Mouse (Mus musculus) ES-Bruce4 (cell line): ENCODE results near the gene Rps3a1. TPM values are rescaled to one million over a fixed set of nuclear protein-coding genes. Genes with fewer than 3 reads are reported as not detected.
A peak's percentile ranks its signal among the peaks of the same experiment; 100 is the strongest.

Experiments
- H3K27ac ChIP-seq: 2 replicates; pipeline ENCODE4 v1.5.1; 2012; ENCODE audit warnings: low read length, inconsistent platforms; ENCODE audit not compliant: insufficient read depth
- H3K27me3 ChIP-seq: 2 replicates; pipeline ENCODE4 v1.6.1; 2012; ENCODE audit warnings: mild to moderate bottlenecking, low read length, inconsistent platforms; ENCODE audit not compliant: control insufficient read depth, poor library complexity, insufficient read depth, severe bottlenecking
- H3K36me3 ChIP-seq: 2 replicates; pipeline ENCODE4 v1.6.1; 2012; ENCODE audit warnings: inconsistent platforms, mild to moderate bottlenecking, low read length, moderate library complexity; ENCODE audit not compliant: control insufficient read depth, poor library complexity, insufficient read depth, severe bottlenecking
- H3K4me1 ChIP-seq: one replicate; pipeline ENCODE4 v1.8.1; 2011; ENCODE audit warnings: low read length; ENCODE audit not compliant: control insufficient read depth, insufficient read depth
- H3K4me3 ChIP-seq: 2 replicates; pipeline ENCODE4 v1.5.1; 2011; ENCODE audit warnings: low read depth, mild to moderate bottlenecking, low read length
- H3K9ac ChIP-seq: 2 replicates; pipeline ENCODE4 v1.6.1; 2012; ENCODE audit warnings: low read depth, mild to moderate bottlenecking, inconsistent platforms; ENCODE audit not compliant: poor library complexity, severe bottlenecking
- H3K9me3 ChIP-seq: replicated peaks from 2 replicates; pipeline ENCODE4 v1.6.1; 2012; ENCODE audit warnings: mild to moderate bottlenecking, low read length, inconsistent platforms; ENCODE audit not compliant: control insufficient read depth, poor library complexity, insufficient read depth, severe bottlenecking
- CTCF ChIP-seq: IDR thresholded peaks from one replicate; pipeline ENCODE4 v1.8.1; 2011; ENCODE audit warnings: low read depth, low read length
- EP300 ChIP-seq: IDR thresholded peaks from 2 replicates; pipeline ENCODE4 v1.6.1; 2011; ENCODE audit warnings: low read depth, low read length; ENCODE audit not compliant: insufficient read depth
- POLR2A ChIP-seq: IDR thresholded peaks from one replicate; pipeline ENCODE4 v1.8.1; 2011; ENCODE audit warnings: low read length; ENCODE audit not compliant: insufficient read depth
- polyA plus RNA-seq: library from polyadenylated mRNA; stranded (reverse); fragments of >200 nt; gene quantifications from 2 replicates; pipeline ENCODE4 v1.2.4, GENCODE M21; 2011; ENCODE audit warnings: low read depth; ENCODE audit not compliant: missing spikeins, insufficient read depth, insufficient read length

The Rps3a1 gene
- 1,696 and 1,750 TPM in 2 replicates for polyA plus RNA-seq

- Histone ChIP-seq H3K9me3 (no peaks in the 10 kb centered on the region), H3K27me3 (no peaks in the 10 kb centered on the region), H3K27ac (peak within 1 kb of the TSS; percentile 17; the same call in 1 of the 2 replicates), H3K9ac (peak within 1 kb of the TSS; percentile 91), H3K36me3 (peaks cover 42% of the 10 kb centered on the region), H3K4me3 (peak within 1 kb of the TSS; percentile 96), H3K4me1 (no peaks in the 10 kb centered on the region)
- peak; percentile 64; the same call in 1 of the 2 replicates for TF ChIP-seq EP300
- peak; percentile 95 for TF ChIP-seq CTCF
- peak; percentile 46 for TF ChIP-seq POLR2A
Observed at GRCm38 (mm10) chr3:86142263-86142933, at the start of gene Rps3a1. Gene Rps3a1 (minus strand): TSS chr3:86142702.

GRCm38 (mm10) chr3:86187736-86188389 is 45.4 kb upstream of the Rps3a1 start:
- H3K4me1 ChIP-seq, result peaks cover 2% of the 10 kb centered on the region
- H3K27ac ChIP-seq, result no peak overlapping the region
- no peaks in the 10 kb centered on the region for H3K36me3 ChIP-seq
- no peaks in the 10 kb centered on the region for H3K27me3 ChIP-seq
- no peaks in the 10 kb centered on the region for H3K9me3 ChIP-seq
- TF ChIP-seq CTCF, result no peak
- TF ChIP-seq POLR2A, result no peak
- TF ChIP-seq EP300, result no peak
- H3K9ac ChIP-seq, result no peak overlapping the region
- no peak overlapping the region for H3K4me3 ChIP-seq

- no peaks in the 10 kb centered on the region for H3K9me3 ChIP-seq
- TF ChIP-seq CTCF, result no peak
- no peak for TF ChIP-seq EP300
- no peak for TF ChIP-seq POLR2A
- no peaks in the 10 kb centered on the region for H3K27me3 ChIP-seq
- no peaks in the 10 kb centered on the region for H3K36me3 ChIP-seq
- no peak overlapping the region for H3K9ac ChIP-seq
- H3K4me3 ChIP-seq, result no peak overlapping the region
- peaks cover 2% of the 10 kb centered on the region for H3K4me1 ChIP-seq
- no peak overlapping the region for H3K27ac ChIP-seq
Observed at GRCm38 (mm10) chr3:86184546-86184945, 42.0 kb upstream of the Rps3a1 start.

DNA sequence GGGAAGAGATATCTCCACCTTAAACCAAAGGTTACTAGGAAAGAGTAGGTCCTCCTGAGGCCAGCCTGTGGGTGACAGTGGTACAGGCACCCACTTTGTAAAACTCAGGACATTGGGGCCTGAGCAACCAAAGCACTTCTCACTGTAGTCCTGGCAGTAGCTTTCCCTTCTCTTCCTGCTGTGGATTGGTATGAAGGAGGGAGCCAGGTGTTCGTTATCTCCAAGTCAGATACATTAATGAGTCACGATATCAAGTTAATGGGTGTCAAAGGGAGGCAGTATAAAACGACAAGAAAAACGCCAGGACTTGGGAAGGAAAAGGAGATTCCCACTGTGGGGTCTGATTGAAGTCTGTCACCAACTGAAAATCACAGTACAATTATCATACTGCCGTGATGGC is 38.6 kb upstream of the Rps3a1 start:
- H3K9ac ChIP-seq, result no peak overlapping the region
- H3K9me3 ChIP-seq, result no peaks in the 10 kb centered on the region
- no peaks in the 10 kb centered on the region for H3K27me3 ChIP-seq
- no peak overlapping the region for H3K4me3 ChIP-seq
- TF ChIP-seq POLR2A, result no peak
- no peak for TF ChIP-seq CTCF
- TF ChIP-seq EP300, result no peak
- peaks cover 2% of the 10 kb centered on the region for H3K4me1 ChIP-seq
- no peaks in the 10 kb centered on the region for H3K36me3 ChIP-seq
- no peak overlapping the region for H3K27ac ChIP-seq

DNA sequence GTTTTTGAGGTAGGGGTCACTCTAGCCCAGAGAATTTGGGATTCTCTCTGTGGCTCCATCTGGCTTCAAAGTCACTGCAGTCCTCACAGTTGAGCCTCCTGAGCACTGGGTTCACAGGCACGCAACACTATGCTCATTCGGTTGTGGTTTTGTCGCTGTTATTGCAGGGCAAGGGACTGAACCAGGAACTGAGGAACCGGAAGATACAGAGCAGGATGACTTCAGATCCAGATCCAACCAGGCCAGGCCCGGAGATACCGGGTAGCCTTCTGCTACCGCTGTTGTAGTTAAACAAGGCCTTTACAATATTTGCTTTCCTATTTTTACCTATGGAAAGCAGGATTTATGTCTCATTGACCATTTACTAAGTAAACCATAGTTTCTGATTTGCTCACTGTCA is 37.2 kb upstream of the Rps3a1 start:
- H3K9ac ChIP-seq, result no peak overlapping the region
- H3K27ac ChIP-seq, result no peak overlapping the region
- no peaks in the 10 kb centered on the region for H3K9me3 ChIP-seq
- no peaks in the 10 kb centered on the region for H3K27me3 ChIP-seq
- TF ChIP-seq CTCF, result no peak
- no peak for TF ChIP-seq EP300
- no peak for TF ChIP-seq POLR2A
- H3K4me1 ChIP-seq, result peaks cover 2% of the 10 kb centered on the region
- no peaks in the 10 kb centered on the region for H3K36me3 ChIP-seq
- no peak overlapping the region for H3K4me3 ChIP-seq
